Mouse (Mus musculus) kidney, adult 2 months (tissue): Measurements from ENCODE around the gene Senp7.

Experiments
- CTCF ChIP-seq: fragments of 200-500 bp; conservative IDR thresholded peaks from 2 replicates; pipeline ENCODE4 v1.5.1; 2011; ENCODE audit warnings: low read depth, mild to moderate bottlenecking, control low read depth, low read length, moderate library complexity, mixed read lengths; ENCODE audit not compliant: insufficient read depth, insufficient read length
- POLR2A ChIP-seq: fragments of 200-500 bp; IDR thresholded peaks from one replicate; pipeline ENCODE4 v1.6.1; 2011; ENCODE audit warnings: low read depth, low read length, control low read depth

GRCm38 (mm10) chr16:56139921-56140320, 91.8 kb downstream of the Senp7 start:
- TF ChIP-seq POLR2A (no peak), CTCF (no peak)
